Mouse (Mus musculus) B cell, adult 2 months (primary cell): ENCODE results near the gene Edaradd.

Experiments
- DNase-seq, 2 experiments: peaks; one replicate each; pipeline ENCODE4 v3.0.0; 2022

The Edaradd gene

DNA sequence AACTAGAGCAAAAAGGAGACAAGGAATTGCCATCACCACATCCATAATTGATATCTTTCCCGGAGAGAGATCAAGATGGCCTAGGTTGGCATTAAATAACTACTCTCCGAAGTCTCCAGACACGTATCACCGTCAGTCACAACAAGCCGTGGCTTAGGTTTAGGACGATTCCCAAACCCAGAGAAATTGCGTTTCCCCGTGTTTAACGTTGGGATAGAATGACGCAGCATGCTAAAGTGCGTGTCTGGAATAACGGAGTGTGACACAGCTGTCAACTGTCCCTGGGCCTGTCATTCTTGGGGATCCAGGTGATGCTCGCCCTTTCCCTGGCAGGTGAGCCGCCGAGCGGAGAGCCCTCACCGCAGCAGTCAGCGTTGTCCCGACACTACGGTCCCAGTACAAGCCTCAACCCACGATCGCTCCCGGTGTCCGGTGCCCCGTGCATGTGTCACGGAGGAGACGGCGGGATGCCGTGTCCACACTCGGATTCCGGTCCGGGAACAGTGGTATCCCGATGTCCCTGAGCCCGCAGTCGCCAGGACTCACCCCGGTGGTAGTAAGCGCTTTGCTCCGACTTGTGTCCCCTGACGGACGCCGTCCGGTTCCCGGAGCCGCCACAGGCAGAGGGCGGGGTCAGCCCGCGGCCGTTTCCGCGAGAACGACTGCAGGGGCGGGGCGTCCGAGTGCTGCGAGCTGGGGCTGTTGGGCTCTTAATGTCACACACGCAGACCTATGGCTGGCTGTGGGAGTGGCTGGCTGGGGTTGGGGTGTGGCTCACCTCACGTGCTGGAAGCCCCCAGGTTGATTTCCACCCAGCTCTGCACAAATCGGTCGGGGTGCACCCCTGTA, 59.1 kb downstream of the Edaradd start:
- DNase-seq: peak; percentile 96 to 97

- DNase-seq: peak; percentile 84 to 87
These were observed 59.8 kb downstream of the Edaradd start for GRCm38 (mm10) chr13:12460443-12460842.

DNA sequence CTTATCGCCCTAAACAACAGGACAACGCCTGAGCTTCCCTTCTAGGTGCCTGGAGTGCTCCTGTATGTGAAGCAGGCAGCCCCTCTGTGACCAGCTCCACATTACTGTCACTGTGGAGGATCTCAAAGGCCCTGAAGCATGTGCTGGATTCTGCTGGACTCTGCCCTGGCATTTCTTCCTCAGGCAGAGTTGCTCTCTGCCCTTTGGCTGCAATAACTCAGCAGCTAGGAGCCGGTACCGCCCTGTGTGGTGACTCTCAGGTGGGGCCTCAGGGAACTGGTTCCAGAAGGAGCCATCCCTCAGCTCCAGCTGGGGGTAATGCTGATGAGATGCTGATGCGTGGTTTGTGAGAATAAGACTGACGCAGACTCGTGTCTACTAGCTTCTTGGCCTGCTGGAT, 63.5 kb downstream of the Edaradd start:
- no peak for DNase-seq

DNA sequence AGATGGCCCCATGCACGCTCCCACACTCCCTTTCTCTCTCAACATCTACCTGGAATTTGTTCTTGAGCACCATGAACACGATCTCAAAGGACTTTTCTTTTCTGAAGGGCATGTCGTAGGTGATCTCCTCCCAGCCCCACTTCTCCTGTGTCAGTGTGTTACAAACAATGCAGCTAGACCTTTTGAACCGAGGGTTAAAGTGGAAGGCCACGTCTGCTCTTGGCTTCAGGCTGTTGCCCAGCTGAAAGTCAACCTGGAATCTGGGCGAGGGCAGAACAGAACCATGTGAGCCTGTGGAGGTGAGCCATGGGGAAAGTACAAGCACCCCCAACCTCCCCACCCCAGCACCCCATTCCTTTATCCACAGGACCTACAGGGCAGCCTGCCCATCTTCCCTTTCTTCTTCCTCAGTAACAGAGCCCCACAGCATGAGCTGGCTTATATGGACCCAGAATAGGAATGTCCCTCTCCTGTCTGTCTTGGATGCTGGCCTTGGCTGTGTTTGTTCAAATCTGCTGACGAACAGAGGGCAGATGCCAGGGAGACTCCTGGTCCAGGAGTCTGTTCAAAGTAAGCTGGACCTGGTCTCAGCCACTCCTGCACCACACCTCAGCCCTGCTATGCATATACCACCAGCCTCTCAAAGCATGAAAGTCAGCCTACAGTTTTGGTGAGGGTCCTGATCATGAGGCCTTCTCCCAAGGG, 65.4 kb downstream of the Edaradd start:
- DNase-seq: no peak

DNA sequence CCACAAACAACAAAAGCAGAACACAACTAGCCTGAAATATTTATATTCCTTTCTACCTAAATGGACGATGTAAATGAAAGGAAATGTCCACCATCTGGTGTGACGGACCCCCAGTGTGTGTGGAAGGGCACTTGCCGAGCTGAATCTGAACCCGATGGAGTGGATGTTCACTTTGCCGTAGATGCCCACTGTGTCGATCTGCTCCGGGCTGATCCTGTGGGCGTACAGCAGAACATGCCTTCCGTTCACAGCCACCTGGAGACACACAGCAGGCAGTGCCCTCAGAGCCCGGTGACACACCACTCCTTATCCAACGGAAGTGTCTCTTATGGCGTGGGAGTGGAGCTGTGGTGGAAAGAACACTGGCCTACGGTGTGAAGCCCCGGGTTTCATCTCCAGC, 67.1 kb downstream of the Edaradd start:
- DNase-seq: no peak

DNA sequence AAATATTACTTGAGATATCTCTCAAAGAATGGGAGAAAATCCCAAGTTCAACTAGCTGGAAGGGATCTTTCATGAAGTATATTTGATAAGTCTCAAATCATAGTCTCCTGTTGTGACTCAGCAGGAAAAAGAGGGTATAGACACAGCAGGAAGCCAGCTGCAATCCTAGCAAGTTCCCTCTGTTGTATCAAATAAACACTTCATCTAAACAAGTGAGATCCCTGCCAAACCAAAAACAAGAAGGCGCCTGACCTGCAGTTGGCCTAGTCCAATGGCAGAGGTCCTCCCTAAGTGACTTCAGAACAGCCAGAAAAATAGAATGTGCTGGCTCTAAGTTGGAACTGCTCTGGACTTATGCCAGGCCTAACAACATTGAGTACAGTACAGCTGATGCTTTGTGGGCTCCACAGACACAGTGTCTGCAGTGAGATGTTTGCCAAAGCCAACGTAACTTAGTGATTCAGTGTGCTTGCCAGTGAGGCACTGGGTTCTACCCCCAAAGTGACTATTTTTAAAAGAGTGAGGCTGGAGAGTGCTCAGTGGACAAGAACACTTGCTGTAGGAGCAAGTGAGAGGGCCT, 78.1 kb downstream of the Edaradd start:
- DNase-seq: no peak

- no peak for DNase-seq
These were observed 79.4 kb downstream of the Edaradd start for GRCm38 (mm10) chr13:12440813-12441212.

- no peak for DNase-seq
These were observed 80.7 kb downstream of the Edaradd start for GRCm38 (mm10) chr13:12439586-12439985.

- DNase-seq: no peak
These were observed 86.4 kb downstream of the Edaradd start for GRCm38 (mm10) chr13:12433843-12434242.

- DNase-seq: no peak
These were observed 91.7 kb downstream of the Edaradd start for GRCm38 (mm10) chr13:12428556-12428955.
